Mouse (Mus musculus) CH12.LX (cell line): Measurements from ENCODE around the gene Gm5678. TPM values are rescaled to one million over a fixed set of nuclear protein-coding genes. Genes with fewer than 3 reads are reported as not detected.
"Not testable (repeated sequence)": the region's sequence is repeated elsewhere in the genome, so short reads cannot be mapped to it uniquely, and the experiment has no call there.

Experiments used
- DNase-seq: peaks from one replicate; pipeline ENCODE4 v3.0.0-alpha.2; 2013; ENCODE audit errors: extremely low read depth
- H3K27ac ChIP-seq: 2 replicates; pipeline ENCODE4 v1.5.1; 2012; ENCODE audit warnings: low read depth, mild to moderate bottlenecking, control low read depth, moderate library complexity; ENCODE audit not compliant: insufficient read depth
- H3K27me3 ChIP-seq: replicated peaks from 2 replicates; pipeline ENCODE3; 2012; ENCODE audit warnings: inconsistent platforms
- H3K36me3 ChIP-seq, 2 experiments: replicated peaks in 1 of 2; 2 replicates each; pipeline versions ENCODE3 to v1.6.1; 2012; ENCODE audit warnings: inconsistent platforms in 1 of 2, low read length in 1 of 2, mild to moderate bottlenecking in 1 of 2, mixed read lengths in 1 of 2, moderate library complexity in 1 of 2; ENCODE audit not compliant: control insufficient read depth in 1 of 2, insufficient read depth in 1 of 2
- H3K4me1 ChIP-seq, 2 experiments: 2 replicates each; pipeline ENCODE4 v1.6.1; 2012; ENCODE audit warnings: inconsistent platforms in 1 of 2, moderate library complexity in 1 of 2; ENCODE audit not compliant: insufficient read depth in 2 of 2, control insufficient read depth in 1 of 2
- H3K4me2 ChIP-seq: 2 replicates; pipeline ENCODE4 v1.6.1; 2012; ENCODE audit warnings: low read depth, mild to moderate bottlenecking, control low read depth; ENCODE audit not compliant: poor library complexity, insufficient read depth, severe bottlenecking
- H3K4me3 ChIP-seq, 3 experiments: fragments of 150-350 bp in 1 of 3; sonication (generic) in 1 of 3; replicated peaks in 1 of 3; 2 replicates each; pipeline versions ENCODE3 to v1.5.1; 2011 to 2012; ENCODE audit warnings: low read depth in 2 of 3, low read length in 2 of 3, mild to moderate bottlenecking in 2 of 3, moderate library complexity in 2 of 3, control low read depth in 1 of 3, improper control_type of control experiment in 1 of 3, inconsistent platforms in 1 of 3, mixed read lengths in 1 of 3; ENCODE audit not compliant: poor library complexity in 1 of 3
- H3K79me2 ChIP-seq: replicated peaks from 2 replicates; pipeline ENCODE4 v1.6.1; 2012; ENCODE audit warnings: mild to moderate bottlenecking, moderate library complexity; ENCODE audit not compliant: control insufficient read depth, poor library complexity, insufficient read depth, severe bottlenecking; ENCODE audit errors: extremely low read depth
- H3K9ac ChIP-seq: 2 replicates; pipeline ENCODE4 v1.6.1; 2012; ENCODE audit warnings: low read depth, mild to moderate bottlenecking, control low read depth, moderate library complexity; ENCODE audit not compliant: insufficient read depth
- H3K9me3 ChIP-seq: replicated peaks from 2 replicates; pipeline ENCODE3; 2012; ENCODE audit warnings: low read length, inconsistent platforms, mixed read lengths
- CTCF ChIP-seq, 2 experiments: IDR thresholded peaks in 1 of 2; conservative IDR thresholded peaks in 1 of 2; 2 replicates each; pipeline ENCODE4 v1.5.1; 2011 to 2012; ENCODE audit warnings: low read depth in 2 of 2, low read length in 2 of 2, improper control_type of control experiment in 1 of 2, inconsistent platforms in 1 of 2, mild to moderate bottlenecking in 1 of 2, moderate library complexity in 1 of 2
- ETS1 ChIP-seq: conservative IDR thresholded peaks from 2 replicates; pipeline ENCODE4 v1.6.1; 2012; ENCODE audit warnings: low read depth, mild to moderate bottlenecking, inconsistent platforms, low read length, improper control_type of control experiment, moderate library complexity
- IRF4 ChIP-seq: IDR thresholded peaks from 2 replicates; pipeline ENCODE4 v1.6.1; 2014; ENCODE audit warnings: low read depth, mild to moderate bottlenecking, inconsistent platforms, low read length, improper control_type of control experiment
- MEF2A ChIP-seq: IDR thresholded peaks from 2 replicates; pipeline ENCODE4 v1.6.1; 2014; ENCODE audit warnings: low read depth, mild to moderate bottlenecking, inconsistent platforms, low read length, improper control_type of control experiment, borderline replicate concordance
- RAD21 ChIP-seq: IDR thresholded peaks from 2 replicates; pipeline ENCODE4 v1.6.1; 2011; ENCODE audit warnings: low read depth, mild to moderate bottlenecking, low read length, improper control_type of control experiment, moderate library complexity
- SMC3 ChIP-seq: IDR thresholded peaks from 2 replicates; pipeline ENCODE4 v1.6.1; 2011; ENCODE audit warnings: low read depth, low read length, improper control_type of control experiment
- USF1 ChIP-seq: IDR thresholded peaks from 2 replicates; pipeline ENCODE4 v1.6.1; 2014; ENCODE audit warnings: low read depth, mild to moderate bottlenecking, inconsistent platforms, low read length, improper control_type of control experiment
- dilution Hi-C: fragments of 300-500 bp; cut with MboI; formaldehyde crosslinking; loops from 2 replicates; pipeline ENCODE4 v1.14.3; 2020; ENCODE audit warnings: low sequenced_read_pairs; ENCODE audit not compliant: extremely low pct_unique_long_range_greater_than_20kb, extremely low pct_ligation_motif_present
- in situ Hi-C: fragments of 300-500 bp; cut with MboI; formaldehyde crosslinking; loops from 3 replicates; pipeline ENCODE4 v1.14.3; 2019; ENCODE audit warnings: low sequenced_read_pairs, low pct_ligation_motif_present, low pct_unique_long_range_greater_than_20kb, mixed read lengths
- polyA plus RNA-seq: library from polyadenylated mRNA; unstranded; fragments of >175 nt; gene quantifications from 2 replicates; pipeline ENCODE4 v1.2.1, GENCODE M21; 2012; ENCODE audit warnings: low read depth; ENCODE audit not compliant: insufficient read length
- total RNA-seq, 2 experiments: library from RNA; depleted of rRNA; stranded (reverse); fragments of 300-350 nt in 1 of 2; fragments of >200 nt in 1 of 2; gene quantifications; 2 replicates each; pipeline ENCODE4 v1.2.3; 2012 to 2014

The Gm5678 gene
- total and polyA plus RNA-seq, 3 experiments: not detected

- in situ Hi-C loops (no loop called here), dilution Hi-C loops (no loop called here)
- peak; percentile 77 for DNase-seq
- Histone ChIP-seq H3K27me3 (no peaks in the 10 kb centered on the region), H3K4me3 (no peak overlapping the region), H3K79me2 (no peaks in the 10 kb centered on the region), H3K4me1 (no peaks in the 10 kb centered on the region), H3K4me2 (no peak overlapping the region), H3K9ac (no peak overlapping the region), H3K27ac (no peak overlapping the region), H3K36me3 (peaks cover 0 to 2% of the 10 kb centered on the region in 2 experiments), H3K9me3 (no peaks in the 10 kb centered on the region)
- TF ChIP-seq CTCF (conservative IDR thresholded peaks at IDR 0.05 in 1 of 2, IDR thresholded peaks at IDR 0.05 in 1 of 2; ENCODE audit: low read depth in 2 of 2, low read length in 2 of 2): peak; percentile 93 to 94; a peak in 3 of 4 replicates
- peak; percentile 71 for TF ChIP-seq RAD21
- no peak for TF ChIP-seq MEF2A
- TF ChIP-seq SMC3: peak; percentile 83
These were observed 12.6 kb upstream of the Gm5678 start for GRCm38 (mm10) chr16:93615118-93615870.

GRCm38 (mm10) chr16:93623759-93624158 lies 4.1 kb upstream of the Gm5678 start:
- H3K79me2 ChIP-seq, H3K27ac ChIP-seq, H3K4me1 ChIP-seq, H3K9ac ChIP-seq, H3K36me3 ChIP-seq, H3K4me3 ChIP-seq, H3K27me3 ChIP-seq, H3K9me3 ChIP-seq, dilution Hi-C loops, in situ Hi-C loops, H3K4me2 ChIP-seq, DNase-seq: not testable (repeated sequence)

DNA sequence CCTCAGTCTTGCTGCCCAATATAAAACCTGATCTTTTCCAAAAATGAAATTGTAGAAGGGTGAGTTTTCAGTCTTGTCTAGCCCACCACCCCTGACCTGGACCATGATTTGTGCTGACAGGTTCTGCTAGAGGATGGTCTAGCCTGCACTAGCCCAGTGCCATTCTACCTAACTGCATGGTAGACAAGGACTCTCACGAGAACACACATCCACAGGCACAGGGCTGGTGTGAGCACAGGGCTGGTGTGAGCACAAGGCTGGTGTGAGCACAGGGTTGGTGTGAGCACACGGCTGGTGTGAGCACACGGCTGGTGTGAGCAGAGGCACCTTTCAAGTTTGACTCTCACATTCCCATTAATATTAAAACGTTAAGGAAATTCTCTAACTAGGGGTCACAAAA lies 3.2 kb upstream of the Gm5678 start:
- no peak overlapping the region for H3K4me3 ChIP-seq
- H3K27me3 ChIP-seq: no peaks in the 10 kb centered on the region
- TF ChIP-seq USF1 (no peak), SMC3 (no peak), ETS1 (no peak), IRF4 (no peak)
- TF ChIP-seq, all 38 proteins: peak for 0
- DNase-seq: no peak
- dilution Hi-C loops: no loop called here
- Histone ChIP-seq H3K79me2 (no peaks in the 10 kb centered on the region), H3K27ac (no peak overlapping the region), H3K9ac (no peak overlapping the region), H3K9me3 (no peaks in the 10 kb centered on the region), H3K4me1 (0 out of 4 replicates have a peak, but pooled peaks cover 0 to 2% of the 10 kb centered on the region in 2 experiments), H3K4me2 (no peak overlapping the region), H3K36me3 (no peaks in the 10 kb centered on the region)
- in situ Hi-C loops: no loop called here
